Comparison of ENCODE assay signal across 12 mouse cellular contexts in genomic region chr4:101160821-101161220, GRCm38 (mm10).
"Had no signal": no experiment of that assay in that cellular context is flagged by ENCODE, and none has a peak within 500 bp of the region (broad histone marks: within the 10 kb centered on the region; RNA-seq: fewer than 3 reads in every experiment).

No protein-coding gene starts in this region.

- H3K9me3 ChIP-seq: intestine, embryonic 15.5 days; liver, embryonic 13.5 days had no signal

- H3K4me2 ChIP-seq: intestine, embryonic 15.5 days; liver, embryonic 13.5 days; midbrain, embryonic 11.5 days had no signal

- ATAC-seq: intestine, embryonic 15.5 days had no signal

- H3K4me1 ChIP-seq: intestine, embryonic 15.5 days had no signal

- H3K27me3 ChIP-seq: intestine, embryonic 15.5 days; liver, embryonic 13.5 days had no signal

- DNase-seq: layer of hippocampus, postnatal 36 days; liver, embryonic 13.5 days; lung, adult 2 months; lung, postnatal 14 days; lung, postnatal 4 days; midbrain, embryonic 14.5 days; thymus, adult 18-20 months; thymus, postnatal 14 days had no signal

- H3K4me3 ChIP-seq: intestine, embryonic 15.5 days; left cerebral cortex, adult 2 months; liver, embryonic 13.5 days had no signal

- H3K27ac ChIP-seq: intestine, embryonic 15.5 days; kidney, postnatal 0 days; left cerebral cortex, adult 2 months; liver, embryonic 13.5 days had no signal

- H3K9ac ChIP-seq: intestine, embryonic 15.5 days; liver, embryonic 13.5 days had no signal
